Mouse (Mus musculus): ENCODE measurements around the gene Wdr25.

Gene Wdr25

DNA sequence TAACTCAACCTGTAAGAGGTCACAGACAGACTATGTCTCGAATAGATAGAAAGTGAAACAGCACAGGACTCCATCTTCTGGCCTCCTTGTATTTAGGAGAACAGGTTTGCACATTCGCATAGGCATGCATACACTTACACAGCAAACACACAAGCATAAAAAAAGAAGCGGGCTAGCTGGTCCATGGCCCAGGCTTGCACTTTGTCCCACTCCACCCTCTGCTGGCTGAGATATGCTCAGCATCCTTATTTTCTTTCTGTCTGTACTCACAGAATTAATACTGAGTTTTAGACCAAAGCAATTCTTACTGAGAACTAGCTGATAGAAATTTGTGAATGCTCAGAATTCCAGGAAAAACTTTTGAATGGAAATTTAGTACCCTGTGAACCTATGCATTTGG, 2.6 kb downstream of the Wdr25 start:
- no peak for DNase-seq (ENCODE audit: low spot score in 2 of 2)

DNA sequence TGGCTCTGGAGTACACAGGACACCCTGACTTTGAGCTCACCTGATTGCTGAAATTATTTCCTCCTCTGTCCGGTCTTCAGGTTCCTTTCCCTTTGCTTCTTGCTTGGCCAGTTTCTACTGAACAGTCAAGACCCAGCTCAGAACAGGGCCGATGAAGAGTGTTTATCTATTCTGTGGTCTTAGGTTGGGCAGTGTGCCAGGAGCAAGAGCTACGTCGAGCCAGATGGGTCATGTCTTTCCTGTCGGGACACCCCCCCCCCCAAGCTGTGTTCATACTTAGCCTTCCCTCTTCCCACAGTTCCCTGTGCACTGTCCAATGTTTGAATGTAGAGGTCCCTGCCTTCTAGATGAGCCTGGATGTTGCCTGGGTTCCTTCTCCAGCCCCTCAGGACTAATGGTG, 7.9 kb downstream of the Wdr25 start:
- DNase-seq (ENCODE audit: low spot score in 2 of 2) = no peak

DNA sequence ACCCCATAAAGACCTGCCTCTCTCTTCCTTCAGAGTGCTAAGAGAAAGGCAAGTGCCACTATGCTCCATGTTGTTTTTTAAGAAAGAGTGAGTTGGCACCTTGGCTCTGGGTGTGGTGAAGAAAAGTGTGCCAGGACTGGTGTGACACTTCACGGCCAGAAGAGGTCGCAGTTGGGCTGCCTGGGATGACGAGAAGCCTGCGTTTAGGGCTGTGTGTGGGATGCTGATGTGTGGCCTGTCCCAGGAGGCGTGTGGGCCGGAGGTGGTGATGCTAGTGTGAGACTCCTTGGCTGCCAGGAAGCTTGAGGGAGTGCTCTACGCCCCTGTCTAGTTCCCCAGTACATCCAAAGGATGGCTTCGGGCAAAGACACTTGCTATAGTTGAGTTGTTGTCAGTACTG, 9.5 kb downstream of the Wdr25 start:
- peak; percentile 68 to 73 for DNase-seq (ENCODE audit: low spot score in 2 of 2)

DNA sequence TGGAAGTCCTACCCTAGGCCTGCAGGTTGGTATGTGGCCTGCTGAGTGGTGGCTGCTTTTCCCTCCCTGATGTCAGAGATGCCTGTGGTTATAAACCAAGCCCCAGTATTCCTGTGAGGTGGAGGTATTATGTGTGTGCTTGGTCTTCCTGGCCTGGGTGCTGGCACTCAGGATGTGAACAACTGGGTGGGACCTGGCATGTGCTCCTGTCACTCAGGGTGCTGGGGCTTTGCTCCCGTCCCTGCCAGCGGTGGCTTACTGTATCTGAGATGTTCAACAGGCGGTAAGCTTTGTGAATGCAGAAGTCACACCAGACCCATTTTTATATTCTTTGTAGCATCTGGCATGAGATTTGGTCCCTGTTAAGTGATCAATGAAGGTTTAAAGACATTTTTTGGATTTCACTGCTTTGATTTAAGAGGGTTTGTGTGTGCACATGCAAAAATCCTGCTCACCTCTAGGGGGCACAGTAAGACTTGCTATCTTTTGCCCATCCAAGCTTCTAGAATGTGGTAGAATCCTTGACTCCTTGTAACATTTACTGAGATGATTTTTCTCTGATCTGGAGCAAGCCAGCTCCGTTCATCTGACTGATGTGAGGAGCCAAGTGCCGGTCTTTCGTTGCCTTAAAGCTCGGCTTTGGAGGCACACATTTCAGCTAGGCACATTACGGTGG, 10.3 kb downstream of the Wdr25 start:
- peak; percentile 68 to 72 for DNase-seq (ENCODE audit: low spot score in 2 of 2)

DNA sequence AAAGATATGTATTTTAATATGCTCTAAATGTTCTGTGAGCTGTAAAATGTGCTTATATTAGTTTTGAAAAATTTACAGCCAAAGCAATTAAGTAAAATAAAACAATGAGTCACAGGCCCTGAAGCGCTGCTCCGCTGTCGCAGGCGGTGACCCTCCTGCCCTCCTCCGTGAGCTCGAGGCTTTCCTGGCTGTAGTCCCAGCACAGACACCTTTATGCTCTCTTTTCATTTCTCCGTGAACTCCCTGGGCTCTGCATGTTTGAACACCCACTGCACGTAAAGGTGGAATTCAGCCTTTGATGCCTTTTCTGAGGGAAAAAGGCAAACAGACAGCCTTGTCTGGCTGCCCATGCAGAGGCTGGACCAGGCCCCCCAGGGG, 10.8 kb downstream of the Wdr25 start:
- DNase-seq (ENCODE audit: low spot score in 2 of 2) = no peak

DNA sequence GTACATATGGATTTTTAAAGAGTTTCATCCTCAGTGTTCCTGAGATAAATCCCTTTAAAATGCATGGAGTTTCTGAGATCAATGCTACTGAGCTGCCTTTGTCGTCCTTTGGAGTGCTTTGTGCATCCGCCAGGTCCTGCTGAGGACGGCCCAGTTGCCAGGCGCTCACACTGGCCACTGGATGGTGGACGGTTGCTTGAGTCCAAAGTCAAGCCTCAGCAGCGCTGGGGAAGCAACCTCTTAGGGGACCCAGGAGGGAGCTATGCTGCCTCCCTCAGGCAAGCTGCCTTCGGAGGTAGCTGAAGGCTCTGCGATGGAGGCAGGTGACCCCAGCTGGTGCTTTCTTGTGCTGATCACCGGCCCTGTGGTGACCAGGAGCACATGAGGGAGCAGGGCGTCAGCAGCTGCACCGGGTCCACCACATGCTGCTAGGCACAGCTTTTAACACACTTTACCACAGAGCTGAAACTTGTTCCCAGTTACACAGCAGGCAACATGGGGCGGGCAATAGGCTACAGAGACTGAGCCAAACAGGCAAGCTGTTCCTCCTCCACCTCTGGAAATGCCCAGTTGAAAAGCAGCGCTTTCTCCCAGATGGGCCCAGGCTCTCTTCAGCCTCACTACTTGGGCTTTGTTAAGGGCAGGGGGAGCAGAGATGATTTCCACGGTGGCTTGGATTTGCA, 12.3 kb downstream of the Wdr25 start:
- no peak for DNase-seq (ENCODE audit: low spot score in 2 of 2)

DNA sequence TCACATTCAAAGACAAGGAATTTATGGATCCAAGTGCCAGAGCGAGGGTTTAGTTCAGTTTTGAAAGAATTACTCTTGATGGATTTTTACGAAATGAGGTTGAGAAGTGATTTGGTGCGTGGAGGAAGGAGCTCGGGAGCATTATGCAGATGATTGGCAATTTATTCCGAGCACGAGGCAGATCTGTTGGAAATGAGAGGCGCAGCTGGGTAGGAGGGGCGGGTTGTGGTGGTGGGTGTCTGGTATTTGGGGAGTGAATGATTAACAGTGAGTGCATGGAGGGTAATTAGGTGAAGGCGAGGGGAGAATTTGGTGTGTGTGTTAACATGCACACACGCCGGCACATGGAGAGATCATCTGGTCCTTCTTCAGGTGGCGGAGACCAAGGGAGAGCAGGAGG, 13.0 kb downstream of the Wdr25 start:
- DNase-seq (ENCODE audit: low spot score in 2 of 2) = no peak

- DNase-seq (ENCODE audit: low spot score in 2 of 2) = no peak
Measured at GRCm38 (mm10) chr12:108909846-108910433, 16.5 kb downstream of the Wdr25 start.

DNA sequence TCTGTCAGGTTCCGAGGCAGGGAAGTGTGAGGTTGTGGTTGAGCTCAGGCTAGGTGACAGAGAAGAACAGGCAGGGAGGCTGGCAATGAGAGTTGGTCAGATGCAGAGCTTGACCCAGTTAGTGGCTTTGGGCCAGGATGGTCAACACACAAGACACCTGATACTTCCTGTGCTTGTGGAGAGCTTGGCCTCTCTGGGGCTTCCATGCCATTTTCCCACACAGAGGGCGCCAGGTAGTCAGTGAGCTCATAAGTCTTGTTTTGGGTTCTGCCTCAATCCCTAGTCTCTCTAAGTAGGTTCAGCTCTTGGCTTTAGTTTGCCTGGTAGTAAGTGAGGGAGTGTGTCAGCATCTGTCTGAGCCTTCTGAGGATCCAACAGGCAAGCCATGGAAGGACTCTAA, 19.0 kb downstream of the Wdr25 start:
- DNase-seq (ENCODE audit: low spot score in 2 of 2) = no peak

- no peak for DNase-seq (ENCODE audit: low spot score in 2 of 2)
Measured at GRCm38 (mm10) chr12:108914198-108914597, 20.8 kb downstream of the Wdr25 start.

- DNase-seq (ENCODE audit: low spot score in 2 of 2) = no peak
Measured at GRCm38 (mm10) chr12:108914709-108915340, 21.4 kb downstream of the Wdr25 start.

- peak; percentile 48 to 71 for DNase-seq (ENCODE audit: low spot score in 2 of 2)
Measured at GRCm38 (mm10) chr12:108915893-108916292, 22.5 kb downstream of the Wdr25 start.

- no peak for DNase-seq (ENCODE audit: low spot score in 2 of 2)
Measured at GRCm38 (mm10) chr12:108916447-108917042, 23.1 kb downstream of the Wdr25 start.

GRCm38 (mm10) chr12:108917509-108917908, 24.1 kb downstream of the Wdr25 start:
- DNase-seq (ENCODE audit: low spot score in 2 of 2) = no peak

DNA sequence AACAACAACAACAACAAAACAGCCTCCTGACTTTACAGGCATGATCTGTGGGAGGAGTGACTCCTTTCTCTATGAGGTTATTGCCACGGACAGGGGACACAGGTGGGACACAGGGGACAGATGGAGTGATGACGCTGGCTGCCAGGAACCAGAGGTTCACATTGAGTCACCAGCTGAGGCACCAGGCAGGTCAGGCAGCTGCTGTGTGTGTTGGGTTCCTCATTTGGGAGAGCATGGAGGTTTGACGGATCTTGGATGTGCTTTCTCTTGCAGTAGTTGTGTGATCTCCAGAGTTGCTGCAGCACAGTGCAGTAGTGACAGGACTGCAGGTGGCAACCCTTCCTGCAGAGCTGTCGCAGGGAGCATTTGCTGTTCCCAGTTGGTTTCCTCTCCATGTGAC, 25.3 kb downstream of the Wdr25 start:
- no peak for DNase-seq (ENCODE audit: low spot score in 2 of 2)

DNA sequence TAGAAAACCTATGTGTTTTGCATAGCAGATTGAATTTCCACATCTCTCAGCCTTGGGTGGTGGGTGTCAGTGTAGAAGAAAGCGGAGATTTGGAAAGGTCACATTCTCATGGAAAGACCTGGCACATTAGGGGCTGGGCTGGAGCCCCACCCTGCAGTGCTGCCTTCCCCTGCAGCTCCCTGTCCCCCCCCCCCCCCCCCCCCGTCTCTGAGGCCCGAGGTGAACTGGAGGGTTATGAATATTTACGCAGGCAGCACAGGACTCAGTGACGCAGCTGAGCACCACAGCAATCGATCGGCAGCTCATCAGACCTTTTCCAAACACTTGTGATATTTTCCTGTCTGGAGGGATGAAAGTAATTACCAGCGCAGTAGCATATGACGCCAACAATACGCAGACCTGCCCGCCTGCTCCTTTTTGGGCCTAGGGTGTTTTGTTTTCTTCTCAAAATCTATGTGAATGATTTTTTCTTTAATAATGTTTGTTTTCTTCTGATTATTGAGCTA, 33.2 kb downstream of the Wdr25 start:
- no peak for DNase-seq (ENCODE audit: low spot score in 2 of 2)

DNA sequence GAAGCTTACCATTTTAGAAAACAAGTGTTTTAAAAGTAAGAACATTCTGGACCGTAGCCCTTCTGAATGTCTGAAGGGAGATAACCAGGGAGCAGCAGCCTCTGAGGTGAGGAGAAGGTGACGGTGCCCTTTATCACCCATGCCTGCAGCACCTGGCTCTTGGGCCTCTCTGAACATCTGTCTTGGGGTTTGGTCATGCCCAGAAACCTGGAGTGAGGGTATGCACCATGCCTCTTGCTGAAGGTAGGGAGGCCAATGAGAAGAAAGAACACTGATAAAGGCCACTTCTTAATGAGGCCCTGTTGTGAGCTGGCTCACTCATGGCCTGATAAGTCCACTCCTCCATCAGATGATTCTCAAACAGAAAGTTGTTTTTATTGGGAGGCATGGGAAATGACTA, 34.8 kb downstream of the Wdr25 start:
- DNase-seq (ENCODE audit: low spot score in 2 of 2) = no peak

GRCm38 (mm10) chr12:108929475-108929874, 36.0 kb downstream of the Wdr25 start:
- no peak for DNase-seq (ENCODE audit: low spot score in 2 of 2)

GRCm38 (mm10) chr12:108931341-108932053, 38.1 kb downstream of the Wdr25 start:
- no peak for DNase-seq (ENCODE audit: low spot score in 2 of 2)

DNA sequence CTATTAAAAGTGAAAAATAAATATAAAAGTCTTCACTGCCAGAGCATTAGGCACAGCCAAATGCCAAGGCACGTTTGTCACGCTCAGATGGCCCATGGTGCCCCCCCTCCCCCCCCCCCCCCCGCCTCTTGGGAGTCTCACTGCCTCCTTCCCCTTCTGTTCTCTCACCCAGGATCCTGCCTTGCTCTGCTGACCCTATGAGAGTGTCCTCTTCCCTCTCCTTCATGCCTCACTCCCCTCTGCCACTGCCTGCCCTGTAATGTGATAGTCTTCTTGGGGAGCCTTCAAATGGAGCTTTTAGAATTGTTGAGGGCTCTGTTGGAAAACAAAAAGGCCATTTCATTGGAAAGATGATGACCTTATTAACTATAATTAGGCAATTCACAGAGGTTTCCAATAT, 38.7 kb downstream of the Wdr25 start:
- no peak for DNase-seq (ENCODE audit: low spot score in 2 of 2)

DNA sequence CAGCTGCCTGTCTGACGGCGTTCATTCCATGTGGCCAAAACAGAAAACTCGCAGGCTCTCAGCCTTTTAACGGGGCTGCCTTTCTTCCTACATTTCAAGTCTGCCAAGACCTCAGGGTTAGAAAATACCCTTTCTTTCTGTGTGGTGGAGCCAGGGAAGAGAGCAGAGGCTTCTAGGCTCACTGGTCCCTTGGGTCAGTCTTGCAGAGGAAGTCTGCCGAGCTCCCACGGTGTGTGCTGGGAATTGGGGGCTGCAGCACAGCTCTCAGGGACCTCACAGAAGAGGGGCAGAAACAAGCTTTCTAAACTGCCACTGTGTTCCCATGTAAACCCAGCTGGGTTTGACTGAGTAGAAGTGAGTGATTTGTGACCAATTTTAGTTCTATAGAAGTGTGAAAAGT, 40.8 kb downstream of the Wdr25 start:
- no peak for DNase-seq (ENCODE audit: low spot score in 2 of 2)

DNA sequence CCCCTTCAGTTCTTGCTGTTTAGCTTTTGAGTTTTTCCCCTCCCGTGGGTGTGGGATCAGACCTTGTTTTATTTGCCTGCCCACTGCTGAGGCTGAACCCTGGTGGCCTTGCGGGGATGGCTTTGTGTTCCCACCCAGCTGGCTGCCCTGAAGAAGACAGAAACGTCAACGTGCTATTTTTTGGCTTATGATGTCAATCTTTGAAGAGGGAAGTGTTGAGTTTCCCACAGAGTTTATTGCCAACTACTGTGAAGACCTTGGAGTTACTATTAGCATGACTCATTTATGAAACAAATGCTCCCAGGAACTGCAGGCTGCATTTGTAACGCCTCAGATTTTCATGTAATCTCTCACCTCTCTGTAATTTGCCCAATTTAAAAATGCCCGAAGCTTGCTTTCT, 43.4 kb downstream of the Wdr25 start:
- DNase-seq (ENCODE audit: low spot score in 2 of 2) = no peak
